9 mouse cellular contexts compared by ENCODE assay signal in genomic region chr13:54260318-54260717, GRCm38 (mm10).
DNase-seq lines count a peak whose midpoint lies in the region; ATAC-seq and TF ChIP-seq lines count a peak whose summit lies in the region.
"Had no signal": no experiment of that assay in that cellular context is flagged by ENCODE, and none has a peak within 500 bp of the region (broad histone marks: within the 10 kb centered on the region; RNA-seq: fewer than 3 reads in every experiment).

No protein-coding gene starts in this region.

- no peak overlapping the region for H3K4me3 ChIP-seq in layer of hippocampus, adult 2 months
- no peak overlapping the region for H3K4me3 ChIP-seq in hindbrain, embryonic 14.5 days (replicated peaks; ENCODE audit: low read length)
- H3K4me3 ChIP-seq in liver, embryonic 12.5 days = no peak overlapping the region

- peak in 1 of 2 experiments; percentile 68 for DNase-seq in layer of hippocampus, adult 2 months (ENCODE audit: low spot score in 2 of 2)
- DNase-seq in layer of hippocampus, adult 11-12 months (ENCODE audit: low spot score) = no peak
- peak; percentile 57 for DNase-seq in R1 (ENCODE audit: low read depth, low spot score)
- peak; percentile 9 for DNase-seq in c-Kit-positive CD71-negative TER-119-negative erythroid progenitor cells, embryonic 14.5 days (ENCODE audit: low read depth)
- DNase-seq in mesoderm, embryonic 11.5 days (ENCODE audit: low read depth, low spot score) = peak; percentile 41
- no peak for DNase-seq in hindbrain, embryonic 14.5 days (ENCODE audit: low spot score)
- DNase-seq: thymus, postnatal 14 days had no signal

- H3K4me2 ChIP-seq in hindbrain, embryonic 14.5 days (replicated peaks) = no peak overlapping the region
- H3K4me2 ChIP-seq in liver, embryonic 12.5 days = no peak overlapping the region

- no peak for ATAC-seq in hindbrain, embryonic 14.5 days (ENCODE audit: low FRiP score)
- ATAC-seq in liver, embryonic 12.5 days = no peak
- ATAC-seq: Patski had no signal

- H3K9me3 ChIP-seq in hindbrain, embryonic 14.5 days (ENCODE audit: control insufficient read depth, low read length) = no peaks in the 10 kb centered on the region
- no peaks in the 10 kb centered on the region for H3K9me3 ChIP-seq in liver, embryonic 12.5 days (replicated peaks)

- no peak for TF ChIP-seq CTCF in layer of hippocampus, adult 2 months (conservative IDR thresholded peaks at IDR 0.05)

- H3K36me3 ChIP-seq in hindbrain, embryonic 14.5 days (replicated peaks; ENCODE audit: control insufficient read depth, insufficient read depth) = no peaks in the 10 kb centered on the region
- no peaks in the 10 kb centered on the region for H3K36me3 ChIP-seq in liver, embryonic 12.5 days

- no peaks in the 10 kb centered on the region for H3K27me3 ChIP-seq in hindbrain, embryonic 14.5 days (ENCODE audit: control insufficient read depth, insufficient read depth, low read length)
- H3K27me3 ChIP-seq in liver, embryonic 12.5 days (replicated peaks) = peaks cover 5% of the 10 kb centered on the region; the same call in 1 of the 2 replicates

- WGBS in hindbrain, embryonic 14.5 days = 34% methylated on average over 8 of the region's 8 CpGs
- 20% methylated on average over 8 of the region's 8 CpGs for WGBS in liver, embryonic 12.5 days (ENCODE audit: insufficient replicate concordance)

- no peak overlapping the region for H3K9ac ChIP-seq in hindbrain, embryonic 14.5 days
- no peak overlapping the region for H3K9ac ChIP-seq in liver, embryonic 12.5 days

- peaks cover 7% of the 10 kb centered on the region; the same call in 1 of the 2 replicates for H3K4me1 ChIP-seq in hindbrain, embryonic 14.5 days (replicated peaks; ENCODE audit: control insufficient read depth, insufficient read depth, low read length)
- H3K4me1 ChIP-seq in liver, embryonic 12.5 days = no peaks in the 10 kb centered on the region

- H3K27ac ChIP-seq in layer of hippocampus, adult 2 months = peak overlapping the region; percentile 71
- no peak overlapping the region for H3K27ac ChIP-seq in hindbrain, embryonic 14.5 days
- H3K27ac ChIP-seq in liver, embryonic 12.5 days = no peak overlapping the region

Comparison
In these comparisons a context has a peak if more than half of its experiments do, and no peak if none do; other contexts are left out.
1. DNase-seq: peak in R1 (single experiment), c-Kit-positive CD71-negative TER-119-negative erythroid progenitor cells, embryonic 14.5 days (single experiment) and mesoderm, embryonic 11.5 days (single experiment); none in layer of hippocampus, adult 11-12 months (single experiment) and hindbrain, embryonic 14.5 days (single experiment).